Mouse (Mus musculus): Measurements from ENCODE around the gene Klf12.
A peak's percentile ranks its signal among the peaks of the same experiment; 100 is the strongest.

The Klf12 gene

GRCm38 (mm10) chr14:100284119-100284860, at the start of gene Klf12:
Gene Klf12, minus strand, starts transcription at chr14:100284679.
- DNase-seq (ENCODE audit: low spot score in 2 of 2), result peak; percentile 25 to 71

- no peak for DNase-seq (ENCODE audit: low spot score in 2 of 2)
These were observed 48.9 kb upstream of the Klf12 start for GRCm38 (mm10) chr14:100333369-100333768.

GRCm38 (mm10) chr14:100328602-100329276, 44.3 kb upstream of the Klf12 start:
- no peak for DNase-seq (ENCODE audit: low spot score in 2 of 2)

GRCm38 (mm10) chr14:100324303-100324702, 39.8 kb upstream of the Klf12 start:
- no peak for DNase-seq (ENCODE audit: low spot score in 2 of 2)

- DNase-seq (ENCODE audit: low spot score in 2 of 2), result no peak
These were observed 37.5 kb upstream of the Klf12 start for GRCm38 (mm10) chr14:100322012-100322411.

- no peak for DNase-seq (ENCODE audit: low spot score in 2 of 2)
These were observed 32.3 kb upstream of the Klf12 start for GRCm38 (mm10) chr14:100316780-100317179.

- DNase-seq (ENCODE audit: low spot score in 2 of 2), result no peak
These were observed 29.6 kb upstream of the Klf12 start for GRCm38 (mm10) chr14:100314099-100314498.

GRCm38 (mm10) chr14:100300905-100301304, 16.4 kb upstream of the Klf12 start:
- no peak for DNase-seq (ENCODE audit: low spot score in 2 of 2)

GRCm38 (mm10) chr14:100298892-100299291, 14.4 kb upstream of the Klf12 start:
- no peak for DNase-seq (ENCODE audit: low spot score in 2 of 2)

GRCm38 (mm10) chr14:100286586-100287241, 2.2 kb upstream of the Klf12 start:
- no peak for DNase-seq (ENCODE audit: low spot score in 2 of 2)

- peak; percentile 19 to 67 for DNase-seq (ENCODE audit: low spot score in 2 of 2)
These were observed 1.4 kb upstream of the Klf12 start for GRCm38 (mm10) chr14:100285656-100286585.

- peak; percentile 33 to 64 for DNase-seq (ENCODE audit: low spot score in 2 of 2)
These were observed 579 bp upstream of the Klf12 start for GRCm38 (mm10) chr14:100284861-100285655.

- DNase-seq (ENCODE audit: low spot score in 2 of 2), result no peak
These were observed 914 bp downstream of the Klf12 start for GRCm38 (mm10) chr14:100283411-100284118.

- no peak for DNase-seq (ENCODE audit: low spot score in 2 of 2)
These were observed 1.8 kb downstream of the Klf12 start for GRCm38 (mm10) chr14:100282651-100283050.

- no peak for DNase-seq (ENCODE audit: low spot score in 2 of 2)
These were observed 2.7 kb downstream of the Klf12 start for GRCm38 (mm10) chr14:100281734-100282133.

GRCm38 (mm10) chr14:100274179-100274578, 10.3 kb downstream of the Klf12 start:
- no peak for DNase-seq (ENCODE audit: low spot score in 2 of 2)

GRCm38 (mm10) chr14:100260531-100260930, 23.9 kb downstream of the Klf12 start:
- no peak for DNase-seq (ENCODE audit: low spot score in 2 of 2)

- DNase-seq (ENCODE audit: low spot score in 2 of 2), result no peak
These were observed 41.4 kb downstream of the Klf12 start for GRCm38 (mm10) chr14:100243046-100243445.

- no peak for DNase-seq (ENCODE audit: low spot score in 2 of 2)
These were observed 44.6 kb downstream of the Klf12 start for GRCm38 (mm10) chr14:100239874-100240273.

- no peak for DNase-seq (ENCODE audit: low spot score in 2 of 2)
These were observed 47.7 kb downstream of the Klf12 start for GRCm38 (mm10) chr14:100236757-100237156.
